Mouse (Mus musculus) urinary bladder, postnatal 36 days (tissue): ENCODE results near the gene Fgf12.

Source experiments
- DNase-seq, 2 experiments: peaks; one replicate each; pipeline ENCODE4 v3.0.0; 2022; ENCODE audit warnings: low spot score in 2 of 2, mixed read lengths in 1 of 2

Fgf12 gene

GRCm38 (mm10) chr16:28476651-28477050, 276.2 kb downstream of the Fgf12 start:
- DNase-seq = no peak

- DNase-seq = no peak
Observed at GRCm38 (mm10) chr16:28475553-28475952, 277.3 kb downstream of the Fgf12 start.

DNA sequence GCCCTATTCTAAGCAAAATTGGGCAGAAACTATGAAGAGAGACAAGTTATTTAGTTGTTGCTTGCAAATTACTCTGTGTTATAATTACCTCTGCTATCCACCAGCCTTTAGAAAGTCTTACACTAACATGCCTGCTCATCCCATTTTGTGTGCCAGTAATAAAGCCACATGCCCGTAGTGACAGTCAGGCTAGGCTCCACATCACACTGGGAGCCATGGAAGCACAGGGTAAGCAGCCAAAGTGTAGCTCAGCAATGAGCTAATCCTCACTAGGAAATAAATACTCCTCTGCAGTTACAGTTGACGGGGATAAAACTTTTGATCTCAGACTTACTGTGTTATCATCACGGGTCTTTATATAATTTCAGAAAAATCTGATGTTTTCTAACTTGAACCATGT, 298.0 kb downstream of the Fgf12 start:
- DNase-seq = no peak

DNA sequence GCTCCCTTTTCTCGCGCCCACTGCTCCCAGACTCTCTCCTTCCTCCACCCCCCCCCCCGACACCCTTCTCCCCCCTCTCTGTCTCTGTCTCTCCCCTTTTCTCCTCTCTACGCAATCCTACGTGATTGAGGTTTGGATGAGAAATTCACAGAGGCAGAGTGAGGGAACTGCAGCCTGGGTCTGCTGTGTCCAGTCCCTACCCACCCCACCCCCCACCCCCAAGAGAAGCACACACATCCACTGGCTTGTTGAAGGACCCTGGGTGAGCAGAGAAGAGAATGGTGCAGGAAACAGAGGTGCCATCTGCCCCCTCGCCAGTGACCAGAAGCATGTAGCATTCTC, 305.8 kb downstream of the Fgf12 start:
- DNase-seq = no peak

GRCm38 (mm10) chr16:28446334-28447113, 306.3 kb downstream of the Fgf12 start:
- no peak for DNase-seq

- DNase-seq = no peak
Observed at GRCm38 (mm10) chr16:28445800-28446333, 307.0 kb downstream of the Fgf12 start.

GRCm38 (mm10) chr16:28444993-28445799, 307.7 kb downstream of the Fgf12 start:
- DNase-seq = no peak

DNA sequence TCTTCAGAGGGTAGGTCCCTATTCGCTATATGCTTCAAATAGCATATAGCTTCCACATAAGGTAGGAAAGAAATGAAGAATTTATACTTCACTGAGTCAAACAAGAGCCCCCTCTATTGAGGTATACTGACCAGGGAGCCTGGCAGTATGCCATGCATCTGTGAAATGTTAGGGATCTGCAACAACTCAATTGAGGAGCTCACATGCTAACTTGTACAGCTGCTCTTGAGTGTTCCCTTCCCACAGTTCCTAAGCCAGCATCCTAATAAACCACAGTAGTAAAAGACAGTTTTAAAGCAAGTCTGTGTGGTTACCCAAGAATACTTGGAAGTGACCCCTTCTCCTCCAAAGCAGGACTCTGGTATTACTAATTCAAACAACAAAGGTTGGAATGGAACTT, 331.3 kb downstream of the Fgf12 start:
- DNase-seq = no peak

GRCm38 (mm10) chr16:28419693-28420299, 333.1 kb downstream of the Fgf12 start:
- DNase-seq = no peak

GRCm38 (mm10) chr16:28411210-28411817, 341.6 kb downstream of the Fgf12 start:
- no peak for DNase-seq

DNA sequence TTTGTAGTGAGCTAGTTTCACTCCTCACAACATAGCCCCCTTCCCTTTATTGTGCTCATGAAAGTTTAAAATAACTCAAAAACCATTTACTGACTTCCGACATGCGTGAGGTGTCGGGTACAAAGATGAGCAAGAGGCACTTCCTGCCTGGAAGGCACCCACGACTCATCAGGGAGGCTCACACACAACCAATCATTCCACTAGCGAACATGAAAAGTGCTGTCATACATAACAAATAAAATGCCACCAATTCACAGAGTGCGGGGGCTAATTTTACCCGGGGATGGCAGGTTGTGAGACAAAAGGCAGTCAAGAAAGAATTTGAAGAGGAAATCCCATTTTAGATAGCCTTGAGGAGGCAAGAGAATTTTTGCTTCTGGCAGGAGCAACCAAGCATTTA, 344.6 kb downstream of the Fgf12 start:
- no peak for DNase-seq

GRCm38 (mm10) chr16:28407892-28408291, 345.0 kb downstream of the Fgf12 start:
- no peak for DNase-seq

GRCm38 (mm10) chr16:28404156-28404555, 348.7 kb downstream of the Fgf12 start:
- DNase-seq = no peak

- DNase-seq = no peak
Observed at GRCm38 (mm10) chr16:28402701-28403100, 350.2 kb downstream of the Fgf12 start.

DNA sequence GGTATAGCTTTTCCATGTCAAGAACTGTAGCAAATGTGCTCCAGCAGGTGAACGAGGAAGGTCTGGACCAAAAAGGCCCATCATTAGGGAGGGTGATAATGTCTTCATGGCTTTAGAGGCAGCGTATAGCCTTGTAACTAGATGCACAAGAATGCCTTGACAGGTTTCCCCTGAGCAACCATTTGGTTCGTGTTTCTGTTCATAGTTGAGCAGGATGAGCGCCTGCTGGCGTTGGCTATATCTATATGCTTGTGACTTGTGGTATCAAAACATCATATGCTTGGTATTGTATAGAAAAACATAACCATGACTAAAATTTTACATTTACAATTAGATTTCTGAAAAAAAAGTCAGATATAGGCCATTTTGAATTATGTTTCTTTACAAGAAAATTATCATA, 361.6 kb downstream of the Fgf12 start:
- no peak for DNase-seq

DNA sequence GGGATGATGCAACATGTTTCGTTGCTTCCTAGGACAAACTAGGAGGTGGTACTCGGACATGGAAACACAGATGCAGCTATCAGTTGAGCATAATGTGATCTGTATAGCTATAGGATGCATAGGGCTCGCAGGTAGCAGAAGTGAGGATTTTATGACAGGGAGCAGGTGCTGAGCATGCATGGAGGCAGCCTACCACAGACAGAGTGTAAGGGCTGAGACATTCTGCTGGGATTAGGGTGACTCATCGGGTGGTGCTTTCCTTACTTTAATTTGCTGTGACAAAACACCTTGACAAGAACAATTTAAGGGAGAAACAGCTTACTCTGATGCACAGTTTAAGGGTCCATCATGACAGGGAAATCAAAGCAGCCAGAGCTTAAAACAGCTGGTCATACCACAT, 363.8 kb downstream of the Fgf12 start:
- no peak for DNase-seq

DNA sequence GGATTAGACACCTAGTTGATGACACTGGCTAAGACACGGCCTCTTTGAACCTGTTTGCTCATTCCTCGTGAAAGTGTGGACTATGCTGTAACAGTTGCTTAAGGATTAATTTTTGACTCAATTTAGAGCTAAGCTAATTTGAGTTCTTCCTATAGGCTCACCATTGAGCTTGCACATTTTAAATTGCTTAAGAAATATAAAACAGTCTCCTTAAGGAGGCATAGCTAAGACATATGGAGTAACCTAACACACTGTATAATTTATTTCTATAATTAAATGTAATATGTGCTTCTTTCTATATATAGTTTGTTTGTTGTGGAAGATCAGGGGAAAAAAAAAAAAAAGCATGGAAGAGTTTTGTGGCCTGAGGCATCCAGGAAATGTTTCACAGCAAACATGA, 378.1 kb downstream of the Fgf12 start:
- no peak for DNase-seq

- no peak for DNase-seq
Observed at GRCm38 (mm10) chr16:28373311-28373710, 379.6 kb downstream of the Fgf12 start.

DNA sequence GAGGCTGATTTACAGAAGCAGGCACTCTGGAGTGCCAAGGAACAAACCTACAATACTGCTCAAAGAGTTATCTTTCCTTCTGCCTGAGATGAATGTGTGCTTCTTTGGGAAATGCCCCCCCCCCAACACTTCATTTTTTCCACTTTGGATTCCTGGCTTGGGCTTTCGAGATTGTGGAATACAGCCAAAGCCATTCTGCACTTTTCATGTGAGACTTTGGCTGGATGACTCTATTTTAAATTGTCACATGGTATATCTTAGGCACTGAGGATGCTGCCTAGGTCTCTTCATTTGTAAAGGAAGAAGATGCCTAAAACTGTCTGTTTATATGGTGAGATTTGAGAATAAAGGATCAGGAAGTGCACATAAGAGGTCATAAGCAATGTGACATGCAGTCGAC, 402.2 kb downstream of the Fgf12 start:
- no peak for DNase-seq

DNA sequence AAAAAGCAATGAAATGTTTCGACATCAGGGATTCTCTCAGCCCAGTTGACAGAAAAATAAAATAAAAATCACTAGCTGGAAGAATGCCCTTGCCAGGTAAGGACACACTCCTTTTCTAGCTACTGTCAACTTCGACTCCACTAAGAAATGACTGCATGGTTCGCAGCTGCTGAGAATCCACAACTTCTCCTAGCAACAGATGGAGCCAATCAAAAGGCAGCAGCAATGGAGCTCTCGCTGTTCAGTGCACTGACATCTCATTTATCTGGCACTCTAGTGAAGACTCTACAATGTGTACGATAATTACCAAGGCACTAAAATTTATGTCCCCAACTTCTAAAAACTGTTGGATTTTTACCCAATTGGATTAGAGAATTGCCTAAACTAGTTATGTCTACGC, 407.5 kb downstream of the Fgf12 start:
- no peak for DNase-seq

- DNase-seq = no peak
Observed at GRCm38 (mm10) chr16:28337930-28338329, 414.9 kb downstream of the Fgf12 start.

DNA sequence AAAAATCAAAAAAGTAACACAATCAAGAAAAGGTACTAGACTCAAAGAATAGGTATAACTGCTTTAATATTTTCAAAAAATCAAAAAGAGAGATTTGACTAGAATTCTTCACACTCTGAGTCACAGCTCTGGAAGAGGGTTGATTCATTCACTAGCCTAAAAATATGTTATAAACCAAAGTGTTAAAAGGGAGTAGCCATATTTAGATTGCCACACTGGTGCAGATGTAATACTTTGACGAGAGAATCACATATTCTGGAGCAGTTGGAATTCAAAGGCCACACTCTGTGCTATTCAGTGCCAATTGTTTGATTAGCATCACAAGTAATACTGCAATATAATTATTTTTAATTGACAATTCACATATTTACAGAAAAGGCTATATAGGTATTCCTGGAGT, 416.2 kb downstream of the Fgf12 start:
- no peak for DNase-seq
